Mouse (Mus musculus): Measurements from ENCODE around the gene Scp2d1. TPM values are rescaled to one million over a fixed set of nuclear protein-coding genes. Genes with fewer than 3 reads are reported as not detected.

Gene Scp2d1
- polyA plus RNA-seq, 2 experiments, result not detected

DNA sequence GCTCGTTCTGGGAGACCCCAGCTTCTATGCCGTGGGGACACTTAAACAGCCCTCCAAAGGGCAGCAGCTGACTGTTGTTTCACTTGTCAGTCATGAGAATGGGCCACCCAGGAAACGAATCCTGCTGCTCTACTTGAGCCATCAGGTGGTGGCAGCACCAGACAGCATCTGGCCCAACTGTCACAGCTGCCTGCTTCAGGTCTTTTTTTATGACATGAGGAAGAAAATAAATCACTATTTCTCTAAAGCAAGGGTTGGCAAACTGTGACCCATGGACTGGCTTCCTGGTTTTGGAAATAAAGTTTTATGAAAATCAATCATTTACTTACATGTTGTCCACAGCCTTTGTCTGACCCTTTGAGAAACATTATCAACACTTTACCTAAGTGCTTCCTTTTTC is 41.6 kb upstream of the Scp2d1 start:
- no peak for DNase-seq (ENCODE audit: low read depth in 3 of 3, low spot score in 3 of 3)
- Histone ChIP-seq H3K27me3 (ENCODE audit: control insufficient read depth, insufficient read depth, low read length) (no peaks in the 10 kb centered on the region), H3K27ac (no peak overlapping the region), H3K4me2 (ENCODE audit: low read depth) (no peak overlapping the region), H3K36me3 (replicated peaks; ENCODE audit: control insufficient read depth, insufficient read depth, low read depth) (no peaks in the 10 kb centered on the region), H3K9me3 (ENCODE audit: control insufficient read depth, low read length) (no peaks in the 10 kb centered on the region), H3K9ac (replicated peaks) (no peak overlapping the region), H3K4me1 (replicated peaks; ENCODE audit: control insufficient read depth in 2 of 2, insufficient read depth in 2 of 2, low read length in 1 of 2) (no peaks in the 10 kb centered on the region), H3K4me3 (ENCODE audit: insufficient read depth in 1 of 2, low read depth in 2 of 2, low read length in 2 of 2) (no peak overlapping the region)
- ATAC-seq (ENCODE audit: insufficient read depth), result no peak
- 47% methylated on average over 3 of the region's 3 CpGs for WGBS (ENCODE audit: insufficient replicate concordance)
- TF ChIP-seq CTCF (IDR thresholded peaks at IDR 0.05; ENCODE audit: low read depth) (no peak), EP300 (IDR thresholded peaks at IDR 0.05; ENCODE audit: low read depth) (no peak)

DNA sequence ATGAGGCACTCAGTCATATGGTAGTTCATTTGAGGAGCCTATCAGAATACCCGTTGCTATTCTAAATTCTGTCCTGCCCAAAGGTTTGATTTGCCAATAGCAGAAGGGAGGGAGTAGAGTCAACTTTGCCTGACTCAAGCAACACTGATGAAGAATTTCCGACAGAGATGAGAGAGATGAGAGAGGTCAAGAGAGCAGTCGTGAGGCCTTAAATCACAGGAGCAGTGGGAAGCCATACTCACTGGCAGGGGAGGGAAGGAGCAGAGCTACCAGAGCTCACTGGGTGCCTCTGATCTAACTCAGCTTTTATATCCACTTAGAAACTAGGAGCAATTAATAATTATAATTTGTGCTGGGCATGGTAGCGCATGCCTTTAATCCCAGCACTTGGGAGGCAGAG is 41.0 kb upstream of the Scp2d1 start:
- Histone ChIP-seq H3K4me2 (ENCODE audit: low read depth) (no peak overlapping the region), H3K4me1 (replicated peaks; ENCODE audit: control insufficient read depth in 2 of 2, insufficient read depth in 2 of 2, low read length in 1 of 2) (no peaks in the 10 kb centered on the region), H3K27ac (no peak overlapping the region), H3K27me3 (ENCODE audit: control insufficient read depth, insufficient read depth, low read length) (no peaks in the 10 kb centered on the region), H3K9me3 (ENCODE audit: control insufficient read depth, low read length) (no peaks in the 10 kb centered on the region), H3K9ac (replicated peaks) (no peak overlapping the region), H3K36me3 (replicated peaks; ENCODE audit: control insufficient read depth, insufficient read depth, low read depth) (no peaks in the 10 kb centered on the region), H3K4me3 (ENCODE audit: insufficient read depth in 1 of 2, low read depth in 2 of 2, low read length in 2 of 2) (no peak overlapping the region)
- no peak for DNase-seq (ENCODE audit: low read depth in 3 of 3, low spot score in 3 of 3)
- no peak for ATAC-seq (ENCODE audit: insufficient read depth)
- TF ChIP-seq EP300 (IDR thresholded peaks at IDR 0.05; ENCODE audit: low read depth), result no peak
- 55% methylated on average over 4 of the region's 4 CpGs for WGBS (ENCODE audit: insufficient replicate concordance)

DNA sequence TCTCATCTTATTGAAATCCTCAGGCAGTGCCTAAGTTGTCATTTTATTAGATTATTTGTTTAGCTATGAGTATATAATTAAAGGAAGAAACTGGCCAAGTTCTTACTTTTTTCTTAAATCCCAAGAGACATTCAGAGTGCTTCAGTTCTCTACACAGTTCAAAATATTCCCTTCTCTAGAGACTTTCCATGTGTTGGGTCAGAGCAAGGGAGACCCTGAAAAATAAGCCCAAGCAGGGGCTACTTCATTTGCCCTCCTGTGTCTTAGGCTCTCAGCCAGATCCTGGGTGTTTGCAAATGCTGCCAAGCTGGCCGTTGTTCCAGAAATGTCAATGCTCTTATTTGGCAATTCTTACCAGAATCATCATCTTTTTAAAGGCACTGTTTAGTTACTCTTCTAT is 40.3 kb upstream of the Scp2d1 start:
- H3K27me3 ChIP-seq (ENCODE audit: control insufficient read depth, insufficient read depth, low read length), result no peaks in the 10 kb centered on the region
- no peak overlapping the region for H3K27ac ChIP-seq
- H3K4me1 ChIP-seq (replicated peaks; ENCODE audit: control insufficient read depth in 2 of 2, insufficient read depth in 2 of 2, low read length in 1 of 2), result no peaks in the 10 kb centered on the region
- H3K9ac ChIP-seq (replicated peaks), result no peak overlapping the region
- TF ChIP-seq EP300 (IDR thresholded peaks at IDR 0.05; ENCODE audit: low read depth), result no peak
- no peak for TF ChIP-seq CTCF (IDR thresholded peaks at IDR 0.05; ENCODE audit: low read depth)
- DNase-seq (ENCODE audit: low read depth in 3 of 3, low spot score in 3 of 3) (no peak), ATAC-seq (ENCODE audit: insufficient read depth) (no peak)
- no peaks in the 10 kb centered on the region for H3K36me3 ChIP-seq (replicated peaks; ENCODE audit: control insufficient read depth, insufficient read depth, low read depth)
- no peaks in the 10 kb centered on the region for H3K9me3 ChIP-seq (ENCODE audit: control insufficient read depth, low read length)
- H3K4me3 ChIP-seq (ENCODE audit: insufficient read depth in 1 of 2, low read depth in 2 of 2, low read length in 2 of 2), result no peak overlapping the region
- H3K4me2 ChIP-seq (ENCODE audit: low read depth), result no peak overlapping the region
- 55% methylated on average over 1 of the region's 1 CpGs for WGBS (ENCODE audit: insufficient replicate concordance)

DNA sequence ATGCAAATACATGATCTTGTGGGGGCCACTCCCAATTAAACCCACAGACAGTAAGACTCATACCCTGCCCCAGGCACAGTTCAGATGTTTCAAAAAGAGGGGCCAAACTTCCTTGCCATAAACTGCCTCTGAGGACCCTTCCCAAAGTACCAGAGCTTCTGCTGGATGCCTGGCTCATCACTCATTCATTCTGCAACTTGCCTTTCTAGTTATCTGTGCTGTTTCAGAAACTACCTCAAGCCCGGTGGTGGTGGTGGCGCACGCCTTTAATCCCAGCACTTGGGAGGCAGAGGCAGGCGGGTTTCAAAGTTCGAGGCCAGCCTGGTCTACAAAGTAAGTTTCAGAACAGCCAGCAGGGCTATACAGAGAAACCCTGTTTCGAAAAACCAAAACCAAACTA is 39.6 kb upstream of the Scp2d1 start:
- 68% methylated on average over 6 of the region's 6 CpGs for WGBS (ENCODE audit: insufficient replicate concordance)
- H3K4me2 ChIP-seq (ENCODE audit: low read depth), result no peak overlapping the region
- no peaks in the 10 kb centered on the region for H3K4me1 ChIP-seq (replicated peaks; ENCODE audit: control insufficient read depth in 2 of 2, insufficient read depth in 2 of 2, low read length in 1 of 2)
- H3K27me3 ChIP-seq (ENCODE audit: control insufficient read depth, insufficient read depth, low read length), result no peaks in the 10 kb centered on the region
- DNase-seq (ENCODE audit: low read depth in 3 of 3, low spot score in 3 of 3) (no peak), ATAC-seq (ENCODE audit: insufficient read depth) (no peak)
- TF ChIP-seq EP300 (IDR thresholded peaks at IDR 0.05; ENCODE audit: low read depth) (no peak), CTCF (IDR thresholded peaks at IDR 0.05; ENCODE audit: low read depth) (no peak)
- no peak overlapping the region for H3K27ac ChIP-seq
- H3K9ac ChIP-seq (replicated peaks), result no peak overlapping the region
- no peaks in the 10 kb centered on the region for H3K36me3 ChIP-seq (replicated peaks; ENCODE audit: control insufficient read depth, insufficient read depth, low read depth)
- no peak overlapping the region for H3K4me3 ChIP-seq (ENCODE audit: insufficient read depth in 1 of 2, low read depth in 2 of 2, low read length in 2 of 2)
- H3K9me3 ChIP-seq (ENCODE audit: control insufficient read depth, low read length), result no peaks in the 10 kb centered on the region

DNA sequence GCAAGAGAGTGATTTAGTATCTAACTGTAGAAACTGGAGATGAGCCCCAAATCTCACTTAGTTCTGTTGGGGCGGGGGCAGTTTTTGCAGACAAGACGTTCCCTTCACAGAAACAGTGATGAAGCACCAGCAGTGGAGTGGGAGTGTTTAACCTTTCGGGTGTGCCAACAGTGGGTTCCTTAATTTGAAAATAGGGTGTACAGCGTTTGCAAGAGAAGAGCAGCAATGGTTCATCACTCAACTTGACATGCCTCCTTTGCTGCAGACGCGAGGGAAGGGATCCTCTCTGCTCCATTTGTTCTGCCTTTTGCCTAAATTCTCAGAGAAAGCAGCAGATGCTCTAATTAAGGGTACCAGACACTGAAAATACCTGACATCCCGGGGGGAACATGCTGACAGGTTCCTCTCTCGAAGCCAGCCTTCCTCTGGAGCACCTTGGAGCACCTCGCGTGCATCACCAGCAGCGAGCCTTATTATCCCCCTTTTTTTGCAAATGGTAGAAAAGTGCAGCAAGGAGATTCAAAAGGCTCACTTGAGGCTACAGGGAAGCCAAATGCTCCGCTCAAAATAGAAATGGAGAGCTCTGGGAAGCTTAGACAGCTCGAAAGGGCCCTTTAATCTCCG is 31.7 kb upstream of the Scp2d1 start:
- H3K4me3 ChIP-seq (ENCODE audit: insufficient read depth in 1 of 2, low read depth in 2 of 2, low read length in 2 of 2), result no peak overlapping the region
- H3K36me3 ChIP-seq (replicated peaks; ENCODE audit: control insufficient read depth, insufficient read depth, low read depth), result no peaks in the 10 kb centered on the region
- H3K9me3 ChIP-seq (ENCODE audit: control insufficient read depth, low read length), result no peaks in the 10 kb centered on the region
- no peak overlapping the region for H3K9ac ChIP-seq (replicated peaks)
- ATAC-seq (ENCODE audit: insufficient read depth) (no peak), DNase-seq (ENCODE audit: low read depth in 3 of 3, low spot score in 3 of 3) (no peak)
- TF ChIP-seq EP300 (IDR thresholded peaks at IDR 0.05; ENCODE audit: low read depth) (no peak), CTCF (IDR thresholded peaks at IDR 0.05; ENCODE audit: low read depth) (no peak)
- H3K4me1 ChIP-seq (replicated peaks; ENCODE audit: control insufficient read depth in 2 of 2, insufficient read depth in 2 of 2, low read length in 1 of 2), result no peaks in the 10 kb centered on the region
- no peak overlapping the region for H3K27ac ChIP-seq
- no peak overlapping the region for H3K4me2 ChIP-seq (ENCODE audit: low read depth)
- 63% methylated on average over 14 of the region's 14 CpGs for WGBS (ENCODE audit: insufficient replicate concordance)
- no peaks in the 10 kb centered on the region for H3K27me3 ChIP-seq (ENCODE audit: control insufficient read depth, insufficient read depth, low read length)
